Mouse (Mus musculus): ENCODE data around the gene Wdr11.

DNA sequence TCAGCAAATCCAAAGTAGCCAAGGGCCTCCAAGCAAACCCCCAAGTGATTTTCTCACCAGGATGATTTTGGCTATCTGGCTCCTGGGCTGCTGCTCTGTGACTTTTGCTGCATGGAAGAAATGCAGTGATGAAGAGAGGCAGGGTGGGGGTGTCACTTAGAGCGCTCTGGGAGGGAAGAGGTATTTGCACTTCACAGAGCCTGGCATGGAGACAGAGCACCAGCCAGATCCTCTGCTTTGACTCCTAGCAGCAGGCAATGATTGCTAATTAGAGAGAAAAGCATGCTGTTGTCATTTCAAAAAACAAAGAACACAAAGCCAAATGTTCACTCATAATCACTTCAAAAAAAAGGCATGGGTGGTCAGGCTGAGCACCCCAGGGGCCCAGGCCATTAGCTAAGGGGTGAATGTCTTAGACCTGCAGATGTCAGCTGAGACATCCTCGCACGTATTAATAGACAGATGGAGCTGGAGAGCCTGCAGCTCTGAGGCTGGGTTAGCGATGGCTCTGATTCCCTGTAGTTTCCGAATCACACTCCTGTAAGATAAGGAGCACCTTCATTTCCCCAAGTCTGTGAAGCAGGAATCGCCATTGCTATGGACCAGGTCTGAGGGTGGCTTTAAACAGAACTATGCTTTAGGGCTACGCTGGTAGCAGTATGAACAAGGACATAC is 16.4 kb upstream of the Wdr11 start:
- TF ChIP-seq CTCF (IDR thresholded peaks at IDR 0.05; ENCODE audit: low read depth, low read length) (no peak), POLR2A (IDR thresholded peaks at IDR 0.05; ENCODE audit: insufficient read depth, low read length) (no peak)

Measured in ES-Bruce4 (cell line).